Mouse (Mus musculus): ENCODE measurements around the gene Zbtb11. TPM values are rescaled to one million over a fixed set of nuclear protein-coding genes. Genes with fewer than 3 reads are reported as not detected.
"Not testable (repeated sequence)": the region's sequence is repeated elsewhere in the genome, so short reads cannot be mapped to it uniquely, and the experiment has no call there.

Gene Zbtb11
- polyA plus RNA-seq, 1 experiment from 2014 or later = 24.4 TPM

DNA sequence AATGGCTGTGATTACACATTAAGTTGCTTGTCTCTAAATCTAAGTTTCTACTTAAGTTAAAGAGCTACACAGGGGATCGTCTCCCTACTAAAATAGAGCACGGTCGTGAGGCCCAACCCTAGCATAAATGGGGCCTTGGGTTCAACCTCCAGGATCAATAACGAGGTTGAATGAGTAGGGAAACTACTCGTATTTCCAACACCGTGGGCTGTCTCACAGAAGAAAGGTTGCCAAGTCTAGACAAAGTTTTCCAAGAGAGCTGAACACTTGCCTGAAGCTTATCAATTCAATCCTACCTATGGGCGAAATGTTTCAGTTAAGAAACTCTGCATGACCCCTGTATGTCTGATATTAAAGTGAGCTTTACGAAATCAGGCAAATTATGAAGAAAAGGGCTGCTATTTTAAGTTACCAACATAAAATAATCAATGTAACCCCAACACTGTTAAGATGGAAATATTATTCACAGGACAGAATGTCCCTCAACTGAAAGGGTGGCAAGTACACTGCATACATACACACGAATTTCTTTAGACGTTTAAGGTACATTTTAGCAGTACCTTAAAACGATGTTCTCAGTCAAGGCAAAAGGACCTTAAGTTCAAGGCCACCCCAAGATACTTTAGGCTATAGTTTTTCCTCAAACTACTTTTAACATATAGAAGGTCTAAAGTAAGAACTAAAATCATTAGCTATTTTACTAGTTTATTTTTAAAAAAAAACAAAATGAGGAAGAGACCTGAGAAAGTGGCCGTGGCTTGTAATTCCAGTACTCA lies 54.4 kb downstream of the Zbtb11 start:
- peaks cover 23% of the 10 kb centered on the region for H3K36me3 ChIP-seq (ENCODE audit: control insufficient read depth, insufficient read depth, low read length)
- H3K9ac ChIP-seq (replicated peaks; ENCODE audit: low read length) = peak overlapping the region; percentile 96
- no peak for DNase-seq
- peak overlapping the region; percentile 89 for H3K4me2 ChIP-seq (ENCODE audit: low read length)
- H3K4me1 ChIP-seq (ENCODE audit: control insufficient read depth, insufficient read depth, low read length) = peaks cover 18% of the 10 kb centered on the region
- H3K9me3 ChIP-seq (ENCODE audit: control insufficient read depth, low read length) = no peaks in the 10 kb centered on the region
- ATAC-seq (ENCODE audit: low FRiP score, low TSS enrichment) = no peak
- 54% methylated on average over 12 of the region's 12 CpGs for WGBS
- H3K4me3 ChIP-seq (replicated peaks; ENCODE audit: low read depth, low read length) = peak overlapping the region; percentile 95
- H3K27me3 ChIP-seq (ENCODE audit: control insufficient read depth, insufficient read depth, low read length) = no peaks in the 10 kb centered on the region
- H3K27ac ChIP-seq (replicated peaks; ENCODE audit: low read depth, low read length) = no peak overlapping the region

DNA sequence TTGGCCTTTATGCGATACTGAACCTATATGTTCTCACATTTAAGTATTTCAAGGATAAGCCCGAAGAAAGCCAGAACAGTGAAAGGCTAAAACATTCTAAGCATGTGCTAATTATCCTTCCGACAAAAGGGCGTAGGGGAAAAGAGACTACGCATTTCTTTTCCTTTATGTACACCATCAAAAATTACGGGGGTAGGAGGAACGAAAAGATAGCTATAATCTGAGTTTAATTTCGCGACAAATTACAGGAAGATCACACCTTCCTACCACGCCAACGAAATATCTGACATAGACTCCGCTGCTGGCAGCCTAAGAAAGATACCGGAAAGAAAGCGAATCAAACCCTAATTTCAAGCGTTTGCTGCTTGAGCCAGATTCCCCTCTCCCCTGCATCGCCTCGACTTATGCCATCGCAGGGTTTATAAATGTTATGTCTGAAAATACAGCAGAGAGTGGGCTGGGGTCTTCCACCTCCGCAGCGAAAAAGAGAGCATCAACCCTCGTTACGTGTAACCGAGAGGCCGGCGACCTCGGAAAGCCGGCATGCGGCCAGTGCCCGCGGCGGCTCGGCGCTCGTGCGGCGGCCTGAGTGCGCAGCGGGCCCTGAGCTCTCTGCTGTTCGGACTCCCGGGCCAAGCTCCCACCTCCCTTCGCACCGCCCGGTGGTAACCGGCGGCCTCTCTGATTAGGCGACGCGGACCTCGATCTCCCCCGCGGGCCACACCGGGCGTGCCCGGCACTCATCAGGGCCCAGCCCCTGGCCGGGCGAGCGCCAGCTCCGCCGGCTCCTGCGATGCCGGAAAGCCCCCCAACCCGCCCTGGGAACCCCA lies 55.3 kb downstream of the Zbtb11 start:
- H3K4me3 ChIP-seq (replicated peaks; ENCODE audit: low read depth, low read length) = peak overlapping the region; percentile 95
- no peaks in the 10 kb centered on the region for H3K27me3 ChIP-seq (ENCODE audit: control insufficient read depth, insufficient read depth, low read length)
- H3K4me1 ChIP-seq (ENCODE audit: control insufficient read depth, insufficient read depth, low read length) = peaks cover 18% of the 10 kb centered on the region
- peak overlapping the region; percentile 89 for H3K4me2 ChIP-seq (ENCODE audit: low read length)
- DNase-seq = peak; percentile 69
- H3K9me3 ChIP-seq (ENCODE audit: control insufficient read depth, low read length) = no peaks in the 10 kb centered on the region
- under 1% methylated on average over 62 of the region's 62 CpGs for WGBS
- peak overlapping the region; percentile 96 for H3K9ac ChIP-seq (replicated peaks; ENCODE audit: low read length)
- ATAC-seq (ENCODE audit: low FRiP score, low TSS enrichment) = peak; percentile 86
- peaks cover 30% of the 10 kb centered on the region for H3K36me3 ChIP-seq (ENCODE audit: control insufficient read depth, insufficient read depth, low read length)
- H3K27ac ChIP-seq (replicated peaks; ENCODE audit: low read depth, low read length) = peak overlapping the region; percentile 94

- Histone ChIP-seq H3K4me2 (ENCODE audit: low read length) (peak within 1 kb of the TSS; percentile 89), H3K4me3 (replicated peaks; ENCODE audit: low read depth, low read length) (peak within 1 kb of the TSS; percentile 95)
- under 1% methylated on average over 39 of the region's 39 CpGs for WGBS
These were observed 56.0 kb downstream of the Zbtb11 start, which contains the start of gene Pcnp for GRCm38 (mm10) chr16:56029661-56030082. Gene Pcnp, minus strand, starts transcription at chr16:56029739.

DNA sequence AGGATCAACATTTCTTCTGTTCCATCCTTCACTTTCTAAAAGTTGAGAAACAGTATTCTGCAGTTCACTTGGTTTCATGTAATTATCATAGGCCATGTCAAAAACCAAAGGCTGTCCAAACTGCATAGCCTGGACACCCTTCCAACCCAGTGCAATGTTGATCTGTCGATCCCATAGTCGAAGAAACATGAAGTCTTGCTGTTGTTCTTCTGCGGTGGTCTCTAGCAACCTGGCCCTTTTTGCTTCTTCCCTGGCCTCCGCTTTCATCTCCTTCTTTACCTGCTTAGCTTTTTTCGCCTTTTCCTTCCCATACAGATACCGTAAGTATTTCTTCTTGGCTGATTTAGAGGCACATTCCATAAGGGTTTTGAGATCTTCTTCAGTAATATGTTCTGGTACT lies 60.9 kb downstream of the Zbtb11 start:
- ATAC-seq (ENCODE audit: low FRiP score, low TSS enrichment) (no peak), DNase-seq (no peak)
- no peaks in the 10 kb centered on the region for H3K27me3 ChIP-seq (ENCODE audit: control insufficient read depth, insufficient read depth, low read length)
- peaks cover 28% of the 10 kb centered on the region for H3K36me3 ChIP-seq (ENCODE audit: control insufficient read depth, insufficient read depth, low read length)
- no peaks in the 10 kb centered on the region for H3K9me3 ChIP-seq (ENCODE audit: control insufficient read depth, low read length)
- no peak overlapping the region for H3K4me3 ChIP-seq (replicated peaks; ENCODE audit: low read depth, low read length)
- H3K4me1 ChIP-seq (ENCODE audit: control insufficient read depth, insufficient read depth, low read length) = peaks cover 17% of the 10 kb centered on the region
- H3K9ac ChIP-seq (replicated peaks; ENCODE audit: low read length) = no peak overlapping the region
- H3K4me2 ChIP-seq (ENCODE audit: low read length) = no peak overlapping the region
- no peak overlapping the region for H3K27ac ChIP-seq (replicated peaks; ENCODE audit: low read depth, low read length)
- WGBS = 96% methylated on average over 6 of the region's 6 CpGs

More at GRCm38 (mm10) chr16:56029661-56030082, 56.0 kb downstream of the Zbtb11 start, which contains the start of gene Pcnp:
- peak within 1 kb of the TSS; percentile 96 for H3K9ac ChIP-seq (replicated peaks; ENCODE audit: low read length)
- H3K36me3 ChIP-seq (ENCODE audit: control insufficient read depth, insufficient read depth, low read length) = peaks cover 37% of the 10 kb centered on the region
- H3K9me3 ChIP-seq (ENCODE audit: control insufficient read depth, low read length) = no peaks in the 10 kb centered on the region
- H3K4me1 ChIP-seq (ENCODE audit: control insufficient read depth, insufficient read depth, low read length) = peaks cover 18% of the 10 kb centered on the region
- peak; percentile 99 for DNase-seq
- no peaks in the 10 kb centered on the region for H3K27me3 ChIP-seq (ENCODE audit: control insufficient read depth, insufficient read depth, low read length)
- H3K27ac ChIP-seq (replicated peaks; ENCODE audit: low read depth, low read length) = peak within 1 kb of the TSS; percentile 94
- peak; percentile 100 for ATAC-seq (ENCODE audit: low FRiP score, low TSS enrichment)

GRCm38 (mm10) chr16:56036501-56036900 lies 62.8 kb downstream of the Zbtb11 start:
- H3K27ac ChIP-seq (replicated peaks; ENCODE audit: low read depth, low read length) = no peak overlapping the region
- H3K36me3 ChIP-seq (ENCODE audit: control insufficient read depth, insufficient read depth, low read length) = peaks cover 28% of the 10 kb centered on the region
- H3K9me3 ChIP-seq (ENCODE audit: control insufficient read depth, low read length) = no peaks in the 10 kb centered on the region
- H3K4me2 ChIP-seq (ENCODE audit: low read length) = peak overlapping the region; percentile 72
- 67% methylated on average over 6 of the region's 6 CpGs for WGBS
- peaks cover 12% of the 10 kb centered on the region for H3K4me1 ChIP-seq (ENCODE audit: control insufficient read depth, insufficient read depth, low read length)
- H3K4me3 ChIP-seq (replicated peaks; ENCODE audit: low read depth, low read length) = peak overlapping the region; percentile 86
- no peaks in the 10 kb centered on the region for H3K27me3 ChIP-seq (ENCODE audit: control insufficient read depth, insufficient read depth, low read length)
- no peak for DNase-seq
- peak overlapping the region; percentile 78 for H3K9ac ChIP-seq (replicated peaks; ENCODE audit: low read length)
- ATAC-seq (ENCODE audit: low FRiP score, low TSS enrichment) = no peak

DNA sequence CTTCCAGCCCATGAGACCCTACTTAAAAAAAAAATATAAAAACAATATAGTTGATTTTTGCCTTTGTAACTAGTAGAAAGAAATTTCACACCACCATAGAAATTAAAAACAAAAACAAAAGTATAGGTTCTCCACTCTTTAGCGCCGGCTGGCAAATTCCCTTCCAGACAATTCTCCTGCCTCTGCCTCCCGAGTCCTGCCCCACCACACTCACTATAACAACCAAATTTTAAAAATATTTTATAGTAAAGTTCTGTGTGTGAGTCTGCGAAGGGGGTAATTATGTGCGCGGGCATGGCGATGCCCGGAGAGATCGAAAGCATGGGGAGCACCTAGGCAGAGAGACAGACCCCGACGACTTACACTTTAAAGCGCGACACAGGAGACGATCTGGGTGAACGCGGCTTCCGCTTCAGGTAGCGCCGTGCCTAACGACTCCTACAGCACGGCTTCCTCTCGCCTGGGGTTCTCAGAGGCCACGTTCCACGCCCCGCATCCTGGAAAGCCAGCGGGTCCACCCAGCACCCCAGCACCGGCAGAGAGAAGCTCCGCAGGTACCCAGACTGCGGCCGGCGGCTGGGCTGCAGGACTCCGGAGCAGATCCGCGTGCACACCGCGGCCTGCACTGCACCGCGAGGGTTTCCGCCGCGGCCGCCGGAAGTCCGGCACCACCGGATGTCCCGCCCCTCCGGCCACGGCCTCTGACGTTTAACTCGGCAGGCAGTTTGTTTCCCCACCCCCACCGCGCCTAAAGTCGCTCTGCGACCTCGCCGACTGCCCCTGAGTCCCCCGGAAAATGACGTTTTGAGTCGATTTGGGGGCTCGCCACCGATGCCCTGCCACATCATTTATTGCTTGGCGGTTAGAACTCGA lies 63.7 kb downstream of the Zbtb11 start, which contains the start of gene Trmt10c:
Trmt10c (minus strand) TSS at position 682 of the 873 bp plus-strand sequence.
- WGBS = under 1% methylated on average over 63 of the region's 63 CpGs

DNA sequence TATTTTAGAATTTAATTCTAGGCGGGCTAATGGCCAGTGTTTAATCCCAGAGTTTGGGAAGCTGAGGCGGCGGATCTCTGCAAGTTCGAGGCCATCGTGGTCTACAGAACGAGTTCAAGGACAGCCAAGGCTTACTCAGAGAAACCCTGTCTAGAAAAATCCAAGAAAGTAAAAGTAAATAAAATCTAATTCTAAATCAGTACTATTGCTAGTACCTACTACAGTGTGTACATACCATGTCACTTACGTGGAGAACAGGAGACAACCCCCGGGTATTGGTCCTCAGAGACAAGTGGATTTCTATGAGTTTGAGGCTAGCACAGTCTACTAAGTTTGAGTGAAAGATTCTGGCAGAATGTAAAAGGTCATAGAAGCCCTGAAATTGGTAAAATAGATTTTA lies 64.4 kb downstream of the Zbtb11 start:
- ATAC-seq (ENCODE audit: low FRiP score, low TSS enrichment) (peak; percentile 39), DNase-seq (no peak)
- H3K4me3 ChIP-seq (replicated peaks; ENCODE audit: low read depth, low read length) = peak overlapping the region; percentile 86
- H3K9ac ChIP-seq (replicated peaks; ENCODE audit: low read length) = peak overlapping the region; percentile 78
- H3K4me1 ChIP-seq (ENCODE audit: control insufficient read depth, insufficient read depth, low read length) = peaks cover 12% of the 10 kb centered on the region
- peak overlapping the region; percentile 85 for H3K27ac ChIP-seq (replicated peaks; ENCODE audit: low read depth, low read length)
- H3K36me3 ChIP-seq (ENCODE audit: control insufficient read depth, insufficient read depth, low read length) = peaks cover 16% of the 10 kb centered on the region
- H3K9me3 ChIP-seq (ENCODE audit: control insufficient read depth, low read length) = no peaks in the 10 kb centered on the region
- H3K4me2 ChIP-seq (ENCODE audit: low read length) = peak overlapping the region; percentile 72
- H3K27me3 ChIP-seq (ENCODE audit: control insufficient read depth, insufficient read depth, low read length) = no peaks in the 10 kb centered on the region
- 33% methylated on average over 8 of the region's 8 CpGs for WGBS

More for the DNA sequence above, 63.7 kb downstream of the Zbtb11 start, which contains the start of gene Trmt10c:
- ATAC-seq (ENCODE audit: low FRiP score, low TSS enrichment) (peak; percentile 100), DNase-seq (peak; percentile 97)
- H3K4me2 ChIP-seq (ENCODE audit: low read length) = peak within 1 kb of the TSS; percentile 72
- peaks cover 22% of the 10 kb centered on the region for H3K36me3 ChIP-seq (ENCODE audit: control insufficient read depth, insufficient read depth, low read length)
- peak within 1 kb of the TSS; percentile 78 for H3K9ac ChIP-seq (replicated peaks; ENCODE audit: low read length)
- no peaks in the 10 kb centered on the region for H3K27me3 ChIP-seq (ENCODE audit: control insufficient read depth, insufficient read depth, low read length)
- peaks cover 12% of the 10 kb centered on the region for H3K4me1 ChIP-seq (ENCODE audit: control insufficient read depth, insufficient read depth, low read length)
- H3K4me3 ChIP-seq (replicated peaks; ENCODE audit: low read depth, low read length) = peak within 1 kb of the TSS; percentile 86
- peak within 1 kb of the TSS; percentile 85 for H3K27ac ChIP-seq (replicated peaks; ENCODE audit: low read depth, low read length)
- no peaks in the 10 kb centered on the region for H3K9me3 ChIP-seq (ENCODE audit: control insufficient read depth, low read length)

DNA sequence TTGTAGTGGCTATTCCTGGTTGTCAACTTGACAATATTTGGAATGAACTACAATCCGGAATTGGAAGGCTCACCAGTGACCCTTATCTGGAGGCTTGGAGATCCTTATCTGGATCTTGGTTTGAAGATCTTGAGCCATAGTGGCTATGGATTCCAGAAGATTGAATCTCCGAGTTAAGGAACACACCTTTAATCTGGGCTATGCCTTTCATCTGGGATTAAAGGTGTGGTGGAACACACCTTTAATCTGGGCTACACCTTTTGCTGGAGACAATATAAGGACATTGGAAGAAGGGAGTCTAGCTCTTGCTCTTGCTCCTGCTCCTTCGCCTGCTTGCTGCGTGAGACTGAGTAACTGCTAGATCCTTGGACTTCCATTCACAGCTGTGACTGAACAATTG lies 74.4 kb downstream of the Zbtb11 start, which contains the start of gene Senp7:
Senp7 (plus strand) TSS at position 301 of the 400 bp plus-strand sequence.
- not testable (repeated sequence) for H3K4me1 ChIP-seq (ENCODE audit: control insufficient read depth, insufficient read depth, low read length); H3K9ac ChIP-seq (replicated peaks; ENCODE audit: low read length); H3K4me2 ChIP-seq (ENCODE audit: low read length); H3K27ac ChIP-seq (replicated peaks; ENCODE audit: low read depth, low read length); H3K27me3 ChIP-seq (ENCODE audit: control insufficient read depth, insufficient read depth, low read length); ATAC-seq (ENCODE audit: low FRiP score, low TSS enrichment); H3K9me3 ChIP-seq (ENCODE audit: control insufficient read depth, low read length); DNase-seq; H3K36me3 ChIP-seq (ENCODE audit: control insufficient read depth, insufficient read depth, low read length); H3K4me3 ChIP-seq (replicated peaks; ENCODE audit: low read depth, low read length)
- no CpG with 5 or more reads among the region's 4 CpGs for WGBS

Measured in midbrain, embryonic 14.5 days (tissue).